Mouse (Mus musculus) heart, postnatal 4 days (tissue): Measurements from ENCODE around the gene Adprh. TPM values are rescaled to one million over a fixed set of nuclear protein-coding genes. Genes with fewer than 3 reads are reported as not detected.
A peak's percentile ranks its signal among the peaks of the same experiment; 100 is the strongest.

ENCODE experiments used
- DNase-seq: peaks from one replicate; pipeline ENCODE4 v3.0.0; 2021
- total RNA-seq, 2 experiments: library from RNA; stranded (reverse); gene quantifications; 2 replicates each; pipeline ENCODE4 v1.2.3; 2021

The Adprh gene
- total RNA-seq, 2 experiments from 2014 or later = 34.1 to 35.3 TPM

DNA sequence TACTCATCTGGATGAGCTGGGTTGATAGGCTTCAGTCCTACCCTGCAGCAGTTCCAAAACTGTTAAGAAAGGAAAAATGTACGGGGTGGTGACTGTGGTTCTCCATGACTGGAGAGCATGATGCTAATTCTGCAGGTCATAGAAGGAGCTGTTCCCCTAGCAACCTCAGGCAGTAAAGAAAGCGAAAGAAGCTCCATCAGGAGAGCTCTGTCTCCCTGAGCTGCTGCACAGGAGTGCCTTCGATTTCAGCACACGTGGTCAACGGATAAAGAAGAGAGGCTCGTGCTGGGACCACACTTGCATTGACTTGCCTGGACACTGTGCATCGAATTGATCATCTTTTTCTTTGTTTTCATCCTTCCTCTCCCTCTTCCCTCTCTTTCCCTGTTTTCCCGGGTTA, 10.3 kb downstream of the Adprh start:
- DNase-seq = no peak

DNA sequence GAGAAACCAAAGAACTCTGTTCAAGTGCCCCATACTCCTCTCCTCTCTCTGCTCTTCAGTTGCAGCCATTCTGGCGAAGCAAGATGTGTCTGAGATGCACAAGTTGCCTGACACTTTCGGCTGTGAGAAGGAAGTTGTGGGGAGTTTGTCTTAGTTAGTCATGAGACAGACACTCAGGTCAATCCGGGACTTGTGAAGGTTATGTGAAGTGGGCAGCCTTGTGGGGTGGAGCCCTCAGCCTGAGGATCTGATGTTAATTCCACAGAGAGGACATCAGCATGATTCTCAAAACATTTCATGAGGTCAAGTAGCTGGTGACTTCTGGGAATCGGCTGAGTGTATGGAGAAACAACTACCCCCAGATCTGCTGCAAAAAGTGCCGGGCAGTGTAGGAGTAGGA, 10.9 kb downstream of the Adprh start:
- DNase-seq = no peak

DNA sequence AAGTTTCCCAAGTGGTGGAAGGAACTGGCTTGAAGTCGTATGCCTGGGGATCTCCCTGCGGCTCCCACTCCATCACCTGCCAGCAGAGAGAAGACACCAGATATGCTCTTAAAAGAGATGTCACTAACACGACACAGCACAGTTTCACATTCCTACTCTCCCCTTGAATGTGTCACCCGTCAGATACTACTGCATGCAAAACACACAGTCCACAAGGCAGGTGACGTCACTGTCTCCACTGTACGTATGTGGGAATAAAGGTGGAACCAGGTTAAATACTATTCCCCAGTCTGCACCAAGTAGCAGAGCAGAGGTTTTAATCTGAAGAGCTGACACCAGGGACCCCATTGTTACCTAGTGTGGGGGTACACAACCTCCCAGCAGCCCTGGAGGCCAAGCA, 12.1 kb downstream of the Adprh start:
- no peak for DNase-seq

DNA sequence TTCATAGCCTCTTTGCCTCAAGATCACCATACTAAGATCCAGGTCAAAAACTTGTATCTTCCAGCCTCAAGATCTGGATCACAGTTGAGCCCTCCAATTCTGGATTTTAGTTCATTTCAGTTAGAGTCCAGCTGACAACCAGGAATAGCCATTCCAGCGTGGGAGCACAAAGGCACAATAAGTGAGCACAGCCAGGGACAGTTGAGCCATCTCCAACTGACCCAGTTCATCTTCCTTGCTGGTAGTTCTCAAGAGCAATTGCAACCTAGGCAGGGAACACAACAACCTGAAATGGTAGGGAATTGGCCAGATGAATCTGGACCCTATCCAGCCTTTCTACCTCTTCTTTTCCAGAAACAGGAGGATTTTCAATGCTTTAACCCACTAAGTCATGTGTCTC, 13.3 kb downstream of the Adprh start:
- DNase-seq = no peak

DNA sequence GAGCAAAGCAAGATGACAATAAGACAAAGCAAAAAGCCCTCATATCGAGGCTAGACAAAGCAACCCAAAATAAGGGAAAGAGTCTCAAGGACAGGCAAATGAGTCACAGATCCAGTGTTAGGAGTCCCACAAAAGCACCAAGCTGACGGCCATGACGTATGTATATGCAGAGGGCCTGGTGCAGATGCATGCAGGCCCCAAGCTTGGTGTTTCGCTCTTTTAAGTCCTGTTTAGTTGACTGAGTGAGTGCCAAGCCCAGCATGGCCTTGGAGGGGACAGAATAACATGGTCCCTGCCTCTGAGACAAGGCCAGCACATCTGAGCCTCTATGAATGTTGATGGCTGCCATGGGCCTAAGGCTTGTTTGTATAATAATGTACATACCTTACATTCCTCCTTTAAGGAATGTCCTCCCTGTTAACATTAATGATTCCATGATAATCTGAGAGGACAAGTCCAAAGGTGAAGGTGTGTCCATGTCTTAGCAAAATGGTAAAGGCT, 18.2 kb downstream of the Adprh start:
- no peak for DNase-seq

DNA sequence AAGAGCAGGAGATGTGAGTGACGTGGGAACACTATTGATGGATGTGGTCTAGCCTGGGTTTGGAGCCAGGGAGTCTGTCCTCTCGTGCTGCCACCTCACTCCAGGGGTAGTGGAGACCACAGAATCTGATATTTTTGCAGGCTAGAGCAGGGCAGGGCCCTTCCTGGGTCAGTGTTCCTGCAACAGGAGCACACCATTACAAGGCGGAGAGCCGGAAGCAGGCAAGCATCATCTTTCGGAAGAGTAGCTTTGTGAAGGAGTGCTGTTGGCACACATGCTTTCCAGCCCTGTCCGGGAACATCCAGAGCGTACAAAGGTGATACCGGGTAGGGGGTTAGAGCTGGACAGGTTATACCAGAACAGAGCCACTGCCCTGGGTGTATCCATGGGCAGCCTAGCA, 19.0 kb downstream of the Adprh start:
- no peak for DNase-seq

DNA sequence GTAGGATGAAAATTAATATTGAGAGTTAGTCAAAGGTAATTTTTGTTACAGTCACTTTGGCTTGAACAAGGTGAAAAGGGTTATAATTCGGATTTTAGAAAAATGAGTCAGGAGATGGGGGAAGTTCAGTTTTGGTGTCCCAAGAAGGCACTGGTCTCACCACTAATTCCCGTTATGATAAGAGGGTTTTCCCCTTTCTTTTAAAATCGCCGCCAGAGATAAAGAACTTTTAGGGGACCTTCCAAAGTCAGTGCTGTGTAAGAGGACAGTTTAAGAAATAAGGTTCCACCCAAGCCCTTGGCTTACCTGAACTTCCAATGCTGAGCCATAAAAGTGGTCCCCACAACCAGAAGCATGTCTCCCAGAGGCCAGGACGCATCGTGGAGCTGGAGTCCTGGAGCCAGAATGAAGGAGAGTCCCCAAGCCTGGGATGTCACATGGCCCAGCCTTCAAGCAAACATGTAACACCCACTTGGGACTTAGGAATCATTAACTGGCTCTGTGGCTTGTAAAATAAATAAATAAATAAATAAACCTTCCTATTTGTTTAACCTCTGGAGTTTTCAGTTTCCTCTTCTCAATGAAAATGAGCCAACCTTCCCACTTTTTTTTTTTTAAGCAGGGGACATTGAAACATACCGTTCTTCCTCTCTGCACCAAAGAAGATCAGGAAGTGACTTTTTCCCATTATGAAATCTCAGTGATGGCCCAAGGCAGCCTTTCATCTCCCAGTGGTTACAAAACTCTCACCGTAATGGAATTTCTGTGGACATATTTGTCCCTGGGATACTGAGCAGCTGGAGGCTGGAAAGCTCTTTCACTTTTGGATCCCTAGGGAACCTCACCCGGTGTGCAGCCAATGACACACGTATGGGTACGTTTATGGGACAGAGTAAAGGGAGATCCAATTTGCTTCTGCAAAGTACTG, 19.7 kb downstream of the Adprh start, which contains the start of gene Pla1a:
Gene Pla1a, minus strand, starts transcription at position 648 of the 928 bp plus-strand sequence.
- DNase-seq = no peak

DNA sequence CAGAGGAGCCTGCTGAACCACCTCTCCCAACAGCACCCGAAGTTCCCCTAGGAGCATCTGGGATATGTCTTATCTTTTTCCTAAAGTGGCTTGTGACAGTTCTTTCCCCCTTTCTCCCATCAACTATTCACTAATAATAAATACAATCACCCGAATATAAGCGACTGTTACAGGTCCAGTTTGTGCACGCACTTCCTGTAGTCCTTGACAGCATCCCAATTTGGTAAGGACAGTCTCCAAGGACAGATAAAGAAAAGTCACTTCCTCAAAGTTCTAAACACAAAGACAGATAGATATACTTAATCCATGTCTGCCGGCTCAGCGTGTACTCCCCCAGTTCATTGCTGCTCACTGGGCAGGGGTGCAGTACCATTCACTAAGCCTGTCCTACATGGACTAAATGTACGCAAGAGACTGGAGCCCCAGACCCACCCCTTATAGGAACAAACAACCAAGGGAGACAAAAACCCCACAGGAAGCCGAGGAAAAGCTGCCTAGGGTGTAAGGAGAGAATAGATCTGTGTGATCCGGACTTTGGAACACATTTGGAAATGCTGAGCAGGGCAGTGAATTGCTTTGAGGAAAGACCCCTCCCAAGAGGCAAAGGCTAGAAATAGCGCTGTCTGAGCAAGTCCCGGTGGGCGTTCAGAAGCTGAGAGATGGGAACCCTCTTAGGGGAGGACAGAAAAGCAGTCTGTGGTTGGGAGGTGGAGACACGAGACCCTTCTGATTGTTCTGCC, 20.9 kb downstream of the Adprh start:
- DNase-seq = no peak

DNA sequence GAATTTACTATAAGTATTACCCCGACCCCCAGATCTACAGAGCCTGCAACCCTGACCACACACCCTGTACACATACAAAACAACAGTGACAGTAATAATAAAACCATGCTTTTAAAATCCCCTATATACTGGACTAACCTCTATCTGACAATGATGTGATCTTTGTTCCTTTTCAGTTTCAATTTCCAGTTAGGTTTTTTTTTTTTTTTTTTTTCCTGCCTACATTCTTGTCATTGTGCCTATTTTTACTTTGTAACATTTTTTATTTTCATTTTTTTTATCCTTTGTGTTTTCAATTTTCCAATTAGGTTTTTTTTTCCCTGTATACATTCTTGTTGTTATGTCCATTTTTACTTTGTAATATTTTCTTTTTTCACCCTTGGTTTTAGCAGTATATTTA, 26.7 kb downstream of the Adprh start:
- DNase-seq = no peak

DNA sequence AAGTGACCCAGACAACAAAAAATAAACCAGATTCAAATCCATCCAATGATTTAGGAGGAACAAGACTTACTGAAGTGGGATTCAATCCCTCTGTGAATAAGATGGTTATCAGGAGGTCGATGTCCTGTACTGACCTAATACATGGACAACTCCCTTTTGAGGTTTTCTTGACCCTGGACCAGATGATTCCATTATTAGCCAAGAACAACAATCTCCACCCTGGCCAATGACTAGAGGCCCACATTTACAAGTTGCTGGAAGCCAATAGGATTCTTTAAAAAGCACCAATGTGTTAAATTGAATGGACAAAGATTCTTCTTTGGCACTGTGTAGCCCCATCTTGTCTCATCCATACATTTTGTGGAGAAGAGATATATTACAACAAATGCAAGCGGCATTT, 27.1 kb downstream of the Adprh start:
- DNase-seq = no peak

DNA sequence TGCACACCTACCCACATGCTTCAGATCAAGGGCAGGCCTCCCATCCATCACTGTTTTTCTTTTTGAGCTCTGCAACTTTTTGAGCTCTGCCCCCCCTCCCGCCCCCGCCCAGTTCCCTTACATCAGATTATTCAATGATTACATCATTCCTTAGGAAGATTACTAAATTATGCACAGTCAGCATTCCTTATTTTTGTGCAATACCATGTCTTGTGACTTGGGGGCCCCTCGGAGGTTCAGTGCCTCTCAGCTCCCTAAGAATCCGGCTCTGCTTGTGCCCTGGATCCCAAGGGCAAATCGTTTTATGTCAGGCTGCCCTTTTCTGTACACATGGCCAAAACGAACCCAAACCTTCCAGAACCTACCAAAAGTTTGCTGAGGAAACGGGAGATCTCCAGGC, 37.5 kb downstream of the Adprh start:
- no peak for DNase-seq

DNA sequence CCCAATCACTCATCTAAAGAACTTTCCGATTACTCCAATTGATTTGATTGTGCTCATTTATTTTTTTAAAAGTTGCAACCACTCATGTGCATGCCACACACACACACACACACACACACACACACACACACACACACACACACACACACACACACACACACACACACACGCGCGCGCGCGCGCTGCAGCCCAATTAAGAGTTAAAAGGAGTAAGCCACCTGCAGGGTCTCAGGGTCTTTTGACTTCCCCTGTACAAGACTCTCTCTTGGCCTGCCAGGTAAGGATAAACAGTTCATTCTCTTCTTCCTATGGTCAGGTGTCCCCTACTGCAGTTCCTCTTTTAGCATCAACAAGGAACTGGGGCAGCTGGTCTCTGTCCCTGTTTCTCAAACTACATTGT, 44.1 kb downstream of the Adprh start:
- no peak for DNase-seq

DNA sequence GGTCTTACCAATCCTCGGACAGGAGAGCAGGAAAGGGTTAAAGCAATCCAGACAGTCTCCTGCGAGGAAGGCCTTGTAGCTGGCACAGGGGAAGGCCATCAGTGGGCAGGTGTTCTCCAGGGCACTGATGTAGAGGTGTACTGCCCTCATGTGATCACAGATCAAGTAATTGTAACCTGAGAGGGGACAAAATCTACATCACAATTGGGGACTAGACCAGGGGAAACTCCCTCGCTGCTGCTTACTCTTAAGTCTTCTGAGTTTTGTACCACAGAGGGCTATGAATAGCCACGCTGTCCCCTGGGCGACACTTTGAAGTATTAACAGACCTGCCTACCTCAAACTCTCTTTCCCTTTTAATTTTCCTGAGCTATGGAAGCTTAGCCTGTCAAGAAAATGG, 44.9 kb downstream of the Adprh start:
- DNase-seq = no peak

DNA sequence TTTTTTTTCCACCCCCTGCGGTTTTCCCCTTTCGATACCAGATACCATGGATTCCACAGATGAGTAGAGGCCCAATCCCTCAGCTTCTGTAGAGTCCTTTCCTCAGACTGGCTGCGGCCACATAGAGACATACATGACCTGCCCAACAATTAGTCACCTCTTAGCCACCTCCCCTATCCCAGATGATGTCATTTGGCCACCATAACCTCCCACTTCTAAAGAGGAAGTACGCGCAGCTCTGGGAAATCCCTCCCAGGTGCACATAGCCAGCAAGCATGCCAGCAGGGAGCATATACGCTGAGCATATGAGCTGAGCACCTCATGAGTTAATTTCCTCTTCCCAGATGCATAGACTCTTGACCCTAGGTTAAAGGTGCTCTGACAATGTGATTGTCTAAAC, 45.8 kb downstream of the Adprh start:
- DNase-seq = no peak

DNA sequence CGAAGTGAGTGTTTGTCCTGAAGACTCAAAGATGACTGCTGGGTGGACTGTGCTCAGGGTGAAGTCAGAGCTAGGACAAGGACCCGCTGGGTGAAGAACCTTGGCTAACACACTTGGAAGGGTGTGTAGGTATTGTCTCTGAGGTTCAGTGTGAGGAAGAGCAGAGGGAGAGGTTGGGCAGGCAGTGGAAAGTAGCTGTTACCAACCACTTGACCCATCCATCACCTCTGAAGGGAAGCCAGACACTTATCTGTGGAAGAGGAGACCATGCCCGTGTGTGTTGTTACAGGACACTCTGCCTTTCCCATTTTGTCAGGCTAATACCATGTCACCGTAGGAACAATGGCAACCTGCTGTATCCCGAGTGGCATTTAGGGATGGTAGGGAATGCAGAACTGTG, 46.2 kb downstream of the Adprh start:
- DNase-seq = no peak

DNA sequence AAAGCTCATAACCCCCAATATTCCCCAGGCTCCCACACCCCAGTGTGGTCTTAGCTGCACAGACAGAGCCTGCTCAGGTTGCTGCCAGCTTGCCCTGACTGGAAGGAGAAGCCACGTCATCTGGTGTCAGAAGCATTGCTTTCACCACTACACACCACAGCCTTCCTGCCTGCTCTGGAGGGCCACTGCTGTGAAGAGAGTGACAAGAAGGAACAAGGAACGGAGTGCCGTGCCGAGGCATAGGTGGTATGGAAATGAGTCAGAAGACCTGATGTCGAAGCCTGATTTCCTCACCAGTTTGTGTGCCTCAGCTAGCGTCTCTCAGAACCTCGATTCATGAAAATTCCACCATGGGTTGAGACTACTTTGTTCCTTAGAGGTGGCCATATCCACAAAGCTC, 48.9 kb downstream of the Adprh start:
- no peak for DNase-seq

DNA sequence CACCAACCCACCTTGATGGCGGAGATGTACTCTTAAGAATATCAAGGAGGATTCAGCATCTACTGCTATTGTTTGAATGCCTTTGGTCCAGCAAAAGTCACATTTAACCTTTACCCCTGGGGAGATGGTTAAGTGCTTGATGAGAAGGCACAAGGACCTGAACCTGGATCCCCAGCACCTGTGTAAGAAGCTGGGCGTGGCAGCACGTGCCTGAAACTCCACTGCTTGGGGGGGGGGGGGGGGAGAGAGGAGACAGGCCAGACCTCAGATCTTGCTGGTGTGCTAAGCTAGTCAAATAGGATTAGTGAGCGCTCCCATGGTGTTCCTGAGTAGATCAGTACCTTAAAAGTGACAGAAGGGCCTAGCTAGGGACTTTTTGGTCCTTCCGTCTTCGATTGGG, 51.0 kb downstream of the Adprh start:
- DNase-seq = no peak

DNA sequence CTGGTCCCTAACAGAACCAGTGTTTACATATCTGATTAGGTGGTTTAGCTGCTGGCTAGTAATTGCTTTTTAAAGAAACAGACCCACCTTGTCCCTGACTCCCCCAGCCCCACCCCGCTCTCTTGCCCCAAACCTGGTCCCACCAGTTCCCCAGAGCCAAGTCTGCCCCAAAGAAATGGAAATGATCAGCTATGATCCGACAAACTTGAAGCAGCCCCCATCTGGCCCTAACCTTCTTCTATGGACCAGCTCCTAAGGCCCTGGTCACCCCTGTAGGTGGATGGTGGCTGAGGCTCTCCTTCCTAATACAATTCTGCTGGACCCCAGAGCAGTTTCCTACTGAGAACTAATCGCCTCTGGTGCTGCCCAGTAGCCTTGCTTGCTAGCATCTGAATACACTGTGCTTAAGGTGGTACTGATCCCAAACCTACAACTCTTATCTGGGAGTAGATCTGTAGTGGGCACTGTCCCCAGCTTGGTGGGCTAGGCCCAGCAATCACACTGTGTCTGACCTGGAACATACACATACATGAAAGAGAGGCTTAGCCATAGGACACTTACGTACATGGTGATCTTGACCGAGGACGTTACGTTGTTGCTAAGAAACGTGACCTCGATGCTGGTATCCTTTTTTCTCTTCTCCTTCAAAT, 52.1 kb downstream of the Adprh start:
- no peak for DNase-seq

DNA sequence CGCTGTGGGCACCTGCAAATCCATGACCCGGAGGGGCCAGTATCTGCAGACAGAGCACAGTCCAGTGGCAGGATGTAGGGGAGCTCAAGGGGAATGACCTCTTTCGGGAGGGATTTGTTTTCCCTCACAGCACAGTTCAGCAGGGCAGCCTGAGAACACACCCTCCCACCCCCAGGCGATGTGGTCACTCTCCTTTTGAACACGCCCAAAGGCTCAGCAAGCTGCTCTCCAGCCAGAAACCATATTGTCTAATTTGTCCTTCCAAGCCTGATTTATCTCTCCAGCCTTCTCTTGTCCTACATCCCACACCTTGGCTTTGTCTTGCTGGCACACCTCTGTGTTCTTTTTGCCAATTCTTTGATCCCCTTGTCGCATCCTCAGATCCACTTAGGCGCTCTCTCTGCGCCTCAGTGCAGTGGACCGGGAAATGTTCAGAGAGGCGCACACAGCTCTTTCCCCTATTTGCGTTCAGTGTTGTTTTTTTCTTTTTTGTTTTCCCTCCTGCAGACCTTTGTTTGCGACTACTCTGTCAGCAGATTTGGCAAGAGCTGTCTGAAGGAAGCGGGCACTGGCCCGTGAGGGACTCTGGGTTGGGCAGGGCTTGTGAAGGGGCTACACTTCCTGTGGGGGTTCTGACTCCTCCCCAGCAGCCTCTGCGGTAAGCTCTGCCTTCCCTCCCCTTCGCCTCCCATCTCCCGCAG, 52.8 kb downstream of the Adprh start:
- peak; percentile 56 for DNase-seq

DNA sequence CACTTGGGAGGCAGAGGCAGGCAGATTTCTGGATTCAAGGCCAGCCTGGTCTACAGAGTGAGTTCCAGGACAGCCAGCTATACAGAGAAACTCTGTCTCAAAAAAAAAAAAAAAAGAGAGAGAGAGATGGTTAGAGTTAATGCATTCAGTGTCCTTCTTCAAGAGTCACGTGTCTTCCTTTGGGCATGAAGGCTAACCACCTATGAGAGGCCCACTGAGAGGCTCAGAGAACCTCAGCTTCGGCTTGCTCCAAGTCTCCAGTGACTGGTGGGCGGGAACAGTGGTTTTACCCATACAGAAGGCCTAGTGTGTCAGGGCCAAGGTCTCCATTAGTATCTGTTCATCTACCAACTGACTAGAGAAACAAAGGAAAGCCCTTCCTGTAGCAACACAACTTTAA, 53.4 kb downstream of the Adprh start:
- DNase-seq = no peak

DNA sequence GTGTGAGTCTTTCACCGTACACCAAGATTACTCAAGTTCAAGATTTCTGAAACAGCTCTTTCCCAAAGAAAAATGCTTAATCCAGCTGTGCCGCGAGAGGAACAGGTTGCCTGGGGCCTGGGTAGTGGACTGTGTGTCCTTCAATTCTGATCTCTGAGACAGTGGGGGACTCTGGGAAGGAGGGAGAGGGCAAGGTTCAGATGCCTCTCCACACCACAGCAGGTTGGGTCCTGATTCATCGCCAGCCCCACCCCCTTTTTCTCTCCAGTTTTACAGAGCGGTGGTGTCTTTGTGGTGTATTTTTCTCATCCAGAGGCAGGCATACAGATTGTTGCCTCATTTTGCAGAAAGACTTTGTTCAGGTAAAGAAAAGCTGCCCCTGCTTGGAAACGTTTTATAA, 54.2 kb downstream of the Adprh start:
- DNase-seq = no peak

DNA sequence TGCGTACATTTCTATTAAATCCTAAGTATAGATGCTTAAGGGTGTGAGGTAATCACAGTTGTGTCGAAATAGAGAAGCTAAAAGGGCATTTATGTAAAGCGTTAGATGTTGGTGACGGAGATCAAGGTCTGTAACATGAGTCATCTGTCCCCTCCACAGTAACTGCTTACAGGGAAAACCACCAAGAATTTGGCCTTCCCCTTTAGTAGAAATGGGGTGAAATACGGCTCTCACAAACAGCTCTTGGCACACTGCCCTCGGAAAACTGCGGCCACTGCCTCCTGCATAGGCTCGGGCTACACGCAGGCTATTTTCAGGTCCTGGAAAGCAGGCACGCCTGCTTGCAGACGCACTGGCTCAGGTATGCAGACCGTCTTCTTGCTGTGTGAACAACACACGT, 56.3 kb downstream of the Adprh start:
- peak; percentile 81 for DNase-seq
